Mouse (Mus musculus): ENCODE data around the gene Il15ra. TPM values are rescaled to one million over a fixed set of nuclear protein-coding genes. Genes with fewer than 3 reads are reported as not detected.

Il15ra gene
- polyA plus RNA-seq, 1 experiment from 2014 or later: 1.5 TPM

GRCm38 (mm10) chr2:11765694-11766093 lies 60.6 kb downstream of the Il15ra start:
- Histone ChIP-seq H3K4me2 (no peak overlapping the region), H3K27ac (no peak overlapping the region), H3K9ac (no peak overlapping the region), H3K4me1 (no peaks in the 10 kb centered on the region), H3K4me3 (no peak overlapping the region), H3K9me3 (no peaks in the 10 kb centered on the region), H3K27me3 (no peaks in the 10 kb centered on the region), H3K36me3 (peaks cover 86% of the 10 kb centered on the region)
- ATAC-seq (ENCODE audit: insufficient number of reproducible peaks, insufficient read depth, low FRiP score, low TSS enrichment, low read depth): no peak
- WGBS: 90% methylated on average over 4 of the region's 4 CpGs

- H3K27ac ChIP-seq: no peak overlapping the region
- no peak overlapping the region for H3K4me2 ChIP-seq
- no peak overlapping the region for H3K4me3 ChIP-seq
- H3K9me3 ChIP-seq: no peaks in the 10 kb centered on the region
- H3K36me3 ChIP-seq: peaks cover 77% of the 10 kb centered on the region
- ATAC-seq (ENCODE audit: insufficient number of reproducible peaks, insufficient read depth, low FRiP score, low TSS enrichment, low read depth): no peak
- WGBS: 74% methylated on average over 5 of the region's 5 CpGs
- no peaks in the 10 kb centered on the region for H3K4me1 ChIP-seq
- no peaks in the 10 kb centered on the region for H3K27me3 ChIP-seq
- H3K9ac ChIP-seq: no peak overlapping the region
Measured at GRCm38 (mm10) chr2:11766485-11767160, 61.5 kb downstream of the Il15ra start.

- Histone ChIP-seq H3K4me1 (no peaks in the 10 kb centered on the region), H3K36me3 (peaks cover 72% of the 10 kb centered on the region), H3K27me3 (no peaks in the 10 kb centered on the region), H3K9me3 (no peaks in the 10 kb centered on the region), H3K4me3 (no peak overlapping the region), H3K9ac (no peak overlapping the region), H3K4me2 (no peak overlapping the region), H3K27ac (no peak overlapping the region)
- 85% methylated on average over 10 of the region's 10 CpGs for WGBS
- no peak for ATAC-seq (ENCODE audit: insufficient number of reproducible peaks, insufficient read depth, low FRiP score, low TSS enrichment, low read depth)
Measured at GRCm38 (mm10) chr2:11767161-11767545, 62.1 kb downstream of the Il15ra start.

GRCm38 (mm10) chr2:11771701-11772100 lies 66.6 kb downstream of the Il15ra start:
- Histone ChIP-seq H3K27ac (no peak overlapping the region), H3K9ac (no peak overlapping the region), H3K9me3 (no peaks in the 10 kb centered on the region), H3K4me1 (peaks cover 17% of the 10 kb centered on the region), H3K36me3 (peaks cover 27% of the 10 kb centered on the region), H3K4me3 (no peak overlapping the region), H3K27me3 (no peaks in the 10 kb centered on the region), H3K4me2 (no peak overlapping the region)
- WGBS: 91% methylated on average over 4 of the region's 4 CpGs
- ATAC-seq (ENCODE audit: insufficient number of reproducible peaks, insufficient read depth, low FRiP score, low TSS enrichment, low read depth): no peak

- H3K4me3 ChIP-seq: no peak overlapping the region
- no peak overlapping the region for H3K9ac ChIP-seq
- H3K9me3 ChIP-seq: no peaks in the 10 kb centered on the region
- no peaks in the 10 kb centered on the region for H3K27me3 ChIP-seq
- H3K4me2 ChIP-seq: no peak overlapping the region
- H3K36me3 ChIP-seq: peaks cover 20% of the 10 kb centered on the region
- H3K4me1 ChIP-seq: peaks cover 18% of the 10 kb centered on the region
- H3K27ac ChIP-seq: no peak overlapping the region
- 72% methylated on average over 4 of the region's 4 CpGs for WGBS
- no peak for ATAC-seq (ENCODE audit: insufficient number of reproducible peaks, insufficient read depth, low FRiP score, low TSS enrichment, low read depth)
Measured at GRCm38 (mm10) chr2:11772401-11772800, 67.3 kb downstream of the Il15ra start.

GRCm38 (mm10) chr2:11774426-11774825 lies 69.3 kb downstream of the Il15ra start:
- H3K9ac ChIP-seq: no peak overlapping the region; the same call in 1 of the 2 replicates
- peaks cover 24% of the 10 kb centered on the region for H3K4me1 ChIP-seq
- no peak overlapping the region for H3K4me2 ChIP-seq
- no peak overlapping the region for H3K4me3 ChIP-seq
- no peak for ATAC-seq (ENCODE audit: insufficient number of reproducible peaks, insufficient read depth, low FRiP score, low TSS enrichment, low read depth)
- H3K27ac ChIP-seq: no peak overlapping the region
- H3K36me3 ChIP-seq: peaks cover 4% of the 10 kb centered on the region
- no peaks in the 10 kb centered on the region for H3K27me3 ChIP-seq
- WGBS: 86% methylated on average over 10 of the region's 10 CpGs
- H3K9me3 ChIP-seq: no peaks in the 10 kb centered on the region

- H3K27me3 ChIP-seq: no peaks in the 10 kb centered on the region
- H3K9ac ChIP-seq: no peak overlapping the region
- H3K4me1 ChIP-seq: peaks cover 31% of the 10 kb centered on the region
- H3K36me3 ChIP-seq: 0 out of 2 replicates have a peak, but pooled peaks cover 2% of the 10 kb centered on the region
- WGBS: 86% methylated on average over 5 of the region's 5 CpGs
- no peak for ATAC-seq (ENCODE audit: insufficient number of reproducible peaks, insufficient read depth, low FRiP score, low TSS enrichment, low read depth)
- H3K27ac ChIP-seq: no peak overlapping the region
- no peak overlapping the region for H3K4me2 ChIP-seq
- no peaks in the 10 kb centered on the region for H3K9me3 ChIP-seq
- no peak overlapping the region for H3K4me3 ChIP-seq
Measured at GRCm38 (mm10) chr2:11775121-11775520, 70.0 kb downstream of the Il15ra start.

GRCm38 (mm10) chr2:11776415-11776814 lies 71.3 kb downstream of the Il15ra start:
- H3K9me3 ChIP-seq: no peaks in the 10 kb centered on the region
- no peaks in the 10 kb centered on the region for H3K27me3 ChIP-seq
- H3K4me2 ChIP-seq: peak overlapping the region; percentile 76
- no peak for ATAC-seq (ENCODE audit: insufficient number of reproducible peaks, insufficient read depth, low FRiP score, low TSS enrichment, low read depth)
- H3K36me3 ChIP-seq: peaks cover 13% of the 10 kb centered on the region
- peak overlapping the region; percentile 85 for H3K4me3 ChIP-seq
- peak overlapping the region; percentile 88 for H3K9ac ChIP-seq
- no peak overlapping the region for H3K27ac ChIP-seq
- H3K4me1 ChIP-seq: peaks cover 31% of the 10 kb centered on the region
- WGBS: 51% methylated on average over 8 of the region's 8 CpGs

GRCm38 (mm10) chr2:11777091-11778068 lies 72.3 kb downstream of the Il15ra start, which contains the start of the genes Fbh1 and Ankrd16:
TSS of gene Fbh1 (minus strand) at chr2:11777582.
TSS of gene Ankrd16 (plus strand) at chr2:11777876.
- Histone ChIP-seq H3K4me1 (peaks cover 31% of the 10 kb centered on the region), H3K4me2 (peak within 1 kb of the TSS; percentile 76), H3K9ac (peak within 1 kb of the TSS; percentile 90), H3K9me3 (no peaks in the 10 kb centered on the region), H3K36me3 (peaks cover 23% of the 10 kb centered on the region), H3K27me3 (no peaks in the 10 kb centered on the region), H3K27ac (peak within 1 kb of the TSS; percentile 95), H3K4me3 (peak within 1 kb of the TSS; percentile 85)
- ATAC-seq (ENCODE audit: insufficient number of reproducible peaks, insufficient read depth, low FRiP score, low TSS enrichment, low read depth): peak; percentile 96
- under 1% methylated on average over 73 of the region's 73 CpGs for WGBS

GRCm38 (mm10) chr2:11778087-11778823 lies 73.2 kb downstream of the Il15ra start:
- Histone ChIP-seq H3K4me3 (peak overlapping the region; percentile 85), H3K27me3 (no peaks in the 10 kb centered on the region), H3K9ac (peak overlapping the region; percentile 90), H3K4me2 (peak overlapping the region; percentile 75), H3K4me1 (peaks cover 31% of the 10 kb centered on the region), H3K36me3 (peaks cover 32% of the 10 kb centered on the region), H3K27ac (peak overlapping the region; percentile 95), H3K9me3 (no peaks in the 10 kb centered on the region)
- under 1% methylated on average over 43 of the region's 43 CpGs for WGBS
- ATAC-seq (ENCODE audit: insufficient number of reproducible peaks, insufficient read depth, low FRiP score, low TSS enrichment, low read depth): peak; percentile 86

Measured in embryonic facial prominence, embryonic 13.5 days (tissue).